Mouse (Mus musculus) c-Kit-positive CD71-negative TER-119-negative erythroid progenitor cells, embryonic 14.5 days (primary cell): Measurements from ENCODE around the gene Lman1l.
A peak's percentile ranks its signal among the peaks of the same experiment; 100 is the strongest.

Source experiments
- DNase-seq: peaks from one replicate; pipeline ENCODE4 v3.0.0-alpha.2; 2013; ENCODE audit warnings: low read depth

Lman1l gene

GRCm38 (mm10) chr9:57577144-57577849, 43.3 kb downstream of the Lman1l start:
- no peak for DNase-seq

- DNase-seq = no peak
These were observed 45.0 kb downstream of the Lman1l start for GRCm38 (mm10) chr9:57575577-57575976.

- DNase-seq = no peak
These were observed 46.2 kb downstream of the Lman1l start for GRCm38 (mm10) chr9:57574397-57574796.

- no peak for DNase-seq
These were observed 52.1 kb downstream of the Lman1l start for GRCm38 (mm10) chr9:57568500-57568899.

- DNase-seq = no peak
These were observed 53.7 kb downstream of the Lman1l start for GRCm38 (mm10) chr9:57566846-57567245.

- DNase-seq = no peak
These were observed 54.8 kb downstream of the Lman1l start for GRCm38 (mm10) chr9:57565741-57566221.

GRCm38 (mm10) chr9:57564609-57565008, 56.0 kb downstream of the Lman1l start:
- DNase-seq = no peak

- DNase-seq = no peak
These were observed 57.6 kb downstream of the Lman1l start for GRCm38 (mm10) chr9:57562896-57563372.

- DNase-seq = peak; percentile 24
These were observed 58.9 kb downstream of the Lman1l start for GRCm38 (mm10) chr9:57561711-57562099.

- DNase-seq = peak; percentile 89
These were observed 59.5 kb downstream of the Lman1l start, which contains the start of gene Scamp2 for GRCm38 (mm10) chr9:57560861-57561710. Gene Scamp2 (plus strand): TSS chr9:57560943.

- no peak for DNase-seq
These were observed 60.3 kb downstream of the Lman1l start for GRCm38 (mm10) chr9:57560263-57560662.

- DNase-seq = no peak
These were observed 61.0 kb downstream of the Lman1l start for GRCm38 (mm10) chr9:57559568-57559967.

GRCm38 (mm10) chr9:57558625-57559024, 61.9 kb downstream of the Lman1l start:
- no peak for DNase-seq

- no peak for DNase-seq
These were observed 63.4 kb downstream of the Lman1l start for GRCm38 (mm10) chr9:57557215-57557614.
